Mouse (Mus musculus) MEL (cell line): ENCODE results near the gene Itpr3. TPM values are rescaled to one million over a fixed set of nuclear protein-coding genes. Genes with fewer than 3 reads are reported as not detected.

Experiments
- DNase-seq: peaks from one replicate; pipeline ENCODE4 v3.0.0; 2011; ENCODE audit warnings: low read depth, low spot score
- H3K27ac ChIP-seq: 2 replicates; pipeline ENCODE4 v1.5.1; 2012; ENCODE audit warnings: low read depth, mild to moderate bottlenecking, control low read depth, low read length, moderate library complexity; ENCODE audit not compliant: control insufficient read depth
- H3K27me3 ChIP-seq, 2 experiments: fragments of 150-350 bp in 1 of 2; sonication (generic) in 1 of 2; 2 replicates each; pipeline ENCODE4 v1.6.1; 2012; ENCODE audit warnings: low read length in 2 of 2, mild to moderate bottlenecking in 2 of 2, improper control_type of control experiment in 1 of 2, moderate library complexity in 1 of 2; ENCODE audit not compliant: insufficient read depth in 2 of 2, control insufficient read depth in 1 of 2
- H3K36me3 ChIP-seq, 2 experiments: 2 replicates each; pipeline ENCODE4 v1.6.1; 2012 to 2014; ENCODE audit warnings: low read length in 2 of 2, improper control_type of control experiment in 1 of 2, inconsistent platforms in 1 of 2, mild to moderate bottlenecking in 1 of 2; ENCODE audit not compliant: insufficient read depth in 2 of 2, control insufficient read depth in 1 of 2
- H3K4me1 ChIP-seq, 2 experiments: fragments of 150-350 bp in 1 of 2; sonication (generic) in 1 of 2; 2 replicates each; pipeline ENCODE4 v1.6.1; 2012; ENCODE audit warnings: low read length in 2 of 2, improper control_type of control experiment in 1 of 2, mild to moderate bottlenecking in 1 of 2; ENCODE audit not compliant: insufficient read depth in 2 of 2, control insufficient read depth in 1 of 2
- H3K4me3 ChIP-seq, 2 experiments: fragments of 150-350 bp in 1 of 2; sonication (generic) in 1 of 2; 2 replicates each; pipeline ENCODE4 v1.5.1; 2012; ENCODE audit warnings: low read depth in 2 of 2, low read length in 2 of 2, mild to moderate bottlenecking in 2 of 2, moderate library complexity in 2 of 2, control low read depth in 1 of 2, improper control_type of control experiment in 1 of 2; ENCODE audit not compliant: control insufficient read depth in 1 of 2, insufficient read depth in 1 of 2
- H3K79me2 ChIP-seq: 2 replicates; pipeline ENCODE4 v1.6.1; 2012; ENCODE audit warnings: mild to moderate bottlenecking, low read length, moderate library complexity; ENCODE audit not compliant: control insufficient read depth, poor library complexity, insufficient read depth
- H3K9ac ChIP-seq: 2 replicates; pipeline ENCODE4 v1.6.1; 2012; ENCODE audit warnings: low read depth, mild to moderate bottlenecking, control low read depth, low read length, moderate library complexity; ENCODE audit not compliant: control insufficient read depth, poor library complexity, severe bottlenecking
- H3K9me3 ChIP-seq: fragments of 150-350 bp; sonication (generic); replicated peaks from 2 replicates; pipeline ENCODE4 v1.6.1; 2012; ENCODE audit warnings: mild to moderate bottlenecking, low read length, improper control_type of control experiment, moderate library complexity; ENCODE audit not compliant: insufficient read depth
- BHLHE40 ChIP-seq: IDR thresholded peaks from 2 replicates; pipeline ENCODE4 v1.6.1; 2012; ENCODE audit warnings: low read depth, mild to moderate bottlenecking, inconsistent platforms, low read length, improper control_type of control experiment, borderline replicate concordance
- CHD2 ChIP-seq: IDR thresholded peaks from 2 replicates; pipeline ENCODE4 v1.6.1; 2011; ENCODE audit warnings: low read length, improper control_type of control experiment
- CTCF ChIP-seq, 3 experiments: IDR thresholded peaks in 2 of 3; conservative IDR thresholded peaks in 1 of 3; 2 replicates each; pipeline ENCODE4 v1.5.1; 2011 to 2012; ENCODE audit warnings: low read length in 3 of 3, low read depth in 2 of 3, mild to moderate bottlenecking in 2 of 3, improper control_type of control experiment in 1 of 3, inconsistent platforms in 1 of 3, mixed read lengths in 1 of 3, moderate library complexity in 1 of 3; ENCODE audit not compliant: control insufficient read depth in 1 of 3, insufficient read depth in 1 of 3, poor library complexity in 1 of 3, severe bottlenecking in 1 of 3
- ELF1 ChIP-seq: IDR thresholded peaks from 2 replicates; pipeline ENCODE4 v1.6.1; 2014; ENCODE audit warnings: low read depth, mild to moderate bottlenecking, inconsistent platforms, low read length, improper control_type of control experiment, moderate library complexity
- EP300 ChIP-seq, 2 experiments: IDR thresholded peaks; 2 replicates each; pipeline ENCODE4 v1.6.1; 2011; ENCODE audit warnings: improper control_type of control experiment in 2 of 2, low read length in 2 of 2, low read depth in 1 of 2, mild to moderate bottlenecking in 1 of 2
- ETS1 ChIP-seq: IDR thresholded peaks from 2 replicates; pipeline ENCODE4 v1.6.1; 2012; ENCODE audit warnings: low read depth, mild to moderate bottlenecking, inconsistent platforms, low read length, improper control_type of control experiment, moderate library complexity
- GATA1 ChIP-seq: IDR thresholded peaks from 2 replicates; pipeline ENCODE4 v1.6.1; 2011; ENCODE audit warnings: low read depth, low read length, improper control_type of control experiment
- JUND ChIP-seq: IDR thresholded peaks from 2 replicates; pipeline ENCODE4 v1.6.1; 2011; ENCODE audit warnings: low read depth, mild to moderate bottlenecking, improper control_type of control experiment, low read length
- KAT2A ChIP-seq: conservative IDR thresholded peaks from 2 replicates; pipeline ENCODE4 v1.6.1; 2012; ENCODE audit warnings: low read depth, low read length, improper control_type of control experiment, inconsistent platforms
- MAFK ChIP-seq: IDR thresholded peaks from 2 replicates; pipeline ENCODE4 v1.6.1; 2011; ENCODE audit warnings: low read depth, mild to moderate bottlenecking, low read length, improper control_type of control experiment, borderline replicate concordance
- MAX ChIP-seq: IDR thresholded peaks from 2 replicates; pipeline ENCODE4 v1.6.1; 2011; ENCODE audit warnings: low read length, improper control_type of control experiment
- MYB ChIP-seq: IDR thresholded peaks from 2 replicates; pipeline ENCODE4 v1.6.1; 2011; ENCODE audit warnings: mild to moderate bottlenecking, low read depth, low read length, improper control_type of control experiment
- MYC ChIP-seq: IDR thresholded peaks from 2 replicates; pipeline ENCODE4 v1.6.1; 2011; ENCODE audit warnings: low read depth, mild to moderate bottlenecking, low read length, improper control_type of control experiment, moderate library complexity
- NELFE ChIP-seq: IDR thresholded peaks from 2 replicates; pipeline ENCODE4 v1.6.1; 2011; ENCODE audit warnings: low read depth, low read length, improper control_type of control experiment
- POLR2A ChIP-seq, 2 experiments: IDR thresholded peaks; 2 replicates each; pipeline ENCODE4 v1.6.1; 2011 to 2012; ENCODE audit warnings: low read length in 2 of 2, mild to moderate bottlenecking in 2 of 2, control low read depth in 1 of 2, improper control_type of control experiment in 1 of 2, low read depth in 1 of 2, moderate library complexity in 1 of 2; ENCODE audit not compliant: control insufficient read depth in 1 of 2, insufficient read depth in 1 of 2, poor library complexity in 1 of 2
- POLR2AphosphoS2 ChIP-seq: IDR thresholded peaks from 2 replicates; pipeline ENCODE4 v1.6.1; 2011; ENCODE audit warnings: low read length, improper control_type of control experiment
- POLR2AphosphoS5 ChIP-seq: IDR thresholded peaks from 2 replicates; pipeline ENCODE4 v1.6.1; 2012; ENCODE audit warnings: low read depth, borderline replicate concordance, mild to moderate bottlenecking, inconsistent platforms, low read length, moderate library complexity, mixed read lengths
- RAD21 ChIP-seq: IDR thresholded peaks from 2 replicates; pipeline ENCODE4 v1.6.1; 2011; ENCODE audit warnings: mild to moderate bottlenecking, low read depth, low read length, improper control_type of control experiment
- RCOR1 ChIP-seq: IDR thresholded peaks from 2 replicates; pipeline ENCODE4 v1.6.1; 2012; ENCODE audit warnings: low read depth, mild to moderate bottlenecking, inconsistent platforms, low read length, improper control_type of control experiment
- SIN3A ChIP-seq: IDR thresholded peaks from 2 replicates; pipeline ENCODE4 v1.6.1; 2012; ENCODE audit warnings: low read length, improper control_type of control experiment, inconsistent platforms
- TAL1 ChIP-seq: IDR thresholded peaks from 2 replicates; pipeline ENCODE4 v1.6.1; 2012; ENCODE audit warnings: mild to moderate bottlenecking, inconsistent platforms, low read length, moderate library complexity, mixed read lengths
- TBP ChIP-seq: IDR thresholded peaks from 2 replicates; pipeline ENCODE4 v1.8.0; 2011; ENCODE audit warnings: low read depth, low read length, improper control_type of control experiment
- TCF12 ChIP-seq: IDR thresholded peaks from 2 replicates; pipeline ENCODE4 v1.6.1; 2014; ENCODE audit warnings: low read depth, mild to moderate bottlenecking, inconsistent platforms, low read length, improper control_type of control experiment, moderate library complexity
- UBTF ChIP-seq: IDR thresholded peaks from 2 replicates; pipeline ENCODE4 v1.6.1; 2012; ENCODE audit warnings: low read depth, mild to moderate bottlenecking, inconsistent platforms, low read length, improper control_type of control experiment, moderate library complexity, borderline replicate concordance; ENCODE audit not compliant: insufficient read depth
- USF1 ChIP-seq: IDR thresholded peaks from 2 replicates; pipeline ENCODE4 v1.6.1; 2014; ENCODE audit warnings: low read depth, mild to moderate bottlenecking, inconsistent platforms, low read length, improper control_type of control experiment, moderate library complexity
- USF2 ChIP-seq, 2 experiments: IDR thresholded peaks; 2 replicates each; pipeline ENCODE4 v1.6.1; 2011 to 2012; ENCODE audit warnings: improper control_type of control experiment in 2 of 2, low read length in 2 of 2, borderline replicate concordance in 1 of 2, inconsistent platforms in 1 of 2, low read depth in 1 of 2, mild to moderate bottlenecking in 1 of 2; ENCODE audit not compliant: insufficient read depth in 1 of 2
- ZC3H11A ChIP-seq: IDR thresholded peaks from 2 replicates; pipeline ENCODE4 v1.6.1; 2012; ENCODE audit warnings: low read depth, mild to moderate bottlenecking, inconsistent platforms, low read length, improper control_type of control experiment
- ZKSCAN1 ChIP-seq: IDR thresholded peaks from 2 replicates; pipeline ENCODE4 v1.6.1; 2012; ENCODE audit warnings: low read depth, mild to moderate bottlenecking, inconsistent platforms, low read length, improper control_type of control experiment, moderate library complexity
- ZMIZ1 ChIP-seq: IDR thresholded peaks from 2 replicates; pipeline ENCODE4 v1.6.1; 2012; ENCODE audit warnings: low read depth, mild to moderate bottlenecking, inconsistent platforms, low read length, improper control_type of control experiment, moderate library complexity
- ZNF384 ChIP-seq: IDR thresholded peaks from 2 replicates; pipeline ENCODE4 v1.6.1; 2012; ENCODE audit warnings: low read depth, mild to moderate bottlenecking, inconsistent platforms, low read length, improper control_type of control experiment
- polyA plus RNA-seq, 2 experiments: library from polyadenylated mRNA; stranded (reverse) in 1 of 2; unstranded in 1 of 2; fragments of >175 nt in 1 of 2; fragments of >200 nt in 1 of 2; gene quantifications; 2 replicates each; pipeline versions ENCODE4 v1.2.1 to v1.2.4; 2012; ENCODE audit warnings: low replicate concordance in 2 of 2, low read depth in 1 of 2; ENCODE audit not compliant: insufficient read length in 2 of 2, insufficient read depth in 1 of 2, missing spikeins in 1 of 2
- total RNA-seq: library from RNA; depleted of rRNA; stranded (reverse); fragments of 300-350 nt; gene quantifications from 2 replicates; pipeline ENCODE4 v1.2.3, GENCODE M21; 2012

Itpr3 gene
- total and polyA plus RNA-seq, 3 experiments, result 7.3 to 11.4 TPM; not detected in 1

- peaks cover 0 to 5% of the 10 kb centered on the region in 2 experiments; a peak in 1 of 4 replicates for H3K36me3 ChIP-seq
- H3K9ac ChIP-seq, result peak overlapping the region; percentile 74
- TF ChIP-seq MAX, result no peak
- peak; percentile 50 to 59; a peak in 2 of 4 replicates for TF ChIP-seq POLR2A (IDR thresholded peaks at IDR 0.05; ENCODE audit: control insufficient read depth in 1 of 2, insufficient read depth in 1 of 2, low read depth in 1 of 2, low read length in 2 of 2, poor library complexity in 1 of 2)
- TF ChIP-seq ELF1, result peak; percentile 75
- peak; percentile 32; the same call in 1 of the 2 replicates for TF ChIP-seq SIN3A
- TF ChIP-seq NELFE, result peak; percentile 38; the same call in 1 of the 2 replicates
- no peak for TF ChIP-seq MYC
- no peak for TF ChIP-seq USF1
- no peak for TF ChIP-seq KAT2A
- peak overlapping the region; percentile 64 to 67 for H3K4me3 ChIP-seq
- DNase-seq, result peak; percentile 83
- peaks cover 1% of the 10 kb centered on the region; the same call in 1 of the 2 replicates for H3K79me2 ChIP-seq
- no peak overlapping the region for H3K27ac ChIP-seq
- H3K27me3 ChIP-seq, result no peaks in the 10 kb centered on the region
- no peaks in the 10 kb centered on the region for H3K9me3 ChIP-seq
- H3K4me1 ChIP-seq, result peaks cover 0 to 14% of the 10 kb centered on the region in 2 experiments; a peak in 3 of 4 replicates
Observed at GRCm38 (mm10) chr17:27051514-27051913, 5.6 kb upstream of the Itpr3 start.

DNA sequence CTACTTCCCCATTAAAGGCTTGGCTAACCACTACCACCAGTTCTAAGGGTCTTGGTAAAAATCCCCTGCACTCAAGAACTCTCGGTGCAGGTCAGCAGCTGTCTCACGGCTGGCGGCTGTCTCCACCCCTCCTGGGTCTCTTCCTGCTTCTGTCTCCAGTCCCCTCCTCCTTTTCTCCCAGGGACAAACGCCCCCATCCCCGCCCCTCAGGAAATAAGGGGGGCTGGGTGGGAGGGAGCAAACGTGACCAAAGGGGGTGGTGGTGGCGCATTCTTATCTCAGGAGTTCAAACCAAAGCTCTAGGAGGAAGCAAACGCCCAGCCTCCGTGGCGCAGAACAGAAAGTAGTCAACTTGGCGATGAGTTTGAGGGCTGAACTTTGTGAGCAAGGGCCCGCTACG, 934 bp upstream of the Itpr3 start:
- Histone ChIP-seq H3K36me3 (peaks cover 0 to 9% of the 10 kb centered on the region in 2 experiments; a peak in 2 of 4 replicates), H3K27ac (peak overlapping the region; percentile 73), H3K27me3 (no peaks in the 10 kb centered on the region), H3K4me1 (peaks cover 4 to 17% of the 10 kb centered on the region in 2 experiments), H3K79me2 (peaks cover 6% of the 10 kb centered on the region), H3K4me3 (peak overlapping the region; percentile 56 to 96), H3K9ac (peak overlapping the region; percentile 73), H3K9me3 (no peaks in the 10 kb centered on the region)
- DNase-seq, result peak; percentile 97
- TF ChIP-seq GATA1 (peak; percentile 55; the same call in 1 of the 2 replicates), TCF12 (peak; percentile 59), POLR2AphosphoS2 (no peak), USF2 (IDR thresholded peaks at IDR 0.05; ENCODE audit: borderline replicate concordance in 1 of 2, insufficient read depth in 1 of 2, low read depth in 1 of 2, low read length in 2 of 2) (no peak), MAX (peak; percentile 60; the same call in 1 of the 2 replicates), ZMIZ1 (0 out of 2 replicates have a peak, but pooled peaks have one; percentile 55), TAL1 (no peak), POLR2AphosphoS5 (no peak), CTCF (IDR thresholded peaks at IDR 0.05 in 2 of 3, conservative IDR thresholded peaks at IDR 0.05 in 1 of 3; ENCODE audit: control insufficient read depth in 1 of 3, insufficient read depth in 1 of 3, low read depth in 2 of 3, low read length in 3 of 3, poor library complexity in 1 of 3, severe bottlenecking in 1 of 3) (no peak), ZC3H11A (0 out of 2 replicates have a peak, but pooled peaks have one; percentile 7), ELF1 (peak; percentile 82), KAT2A (no peak), CHD2 (no peak), MAFK (no peak), MYB (no peak), UBTF (no peak), BHLHE40 (peak; percentile 99), MYC (peak; percentile 47), JUND (no peak), RAD21 (no peak), USF1 (peak; percentile 71), ETS1 (peak; percentile 84), RCOR1 (peak; percentile 79; the same call in 1 of the 2 replicates), ZNF384 (no peak), TBP (peak; percentile 25), EP300 (IDR thresholded peaks at IDR 0.05; ENCODE audit: low read depth in 1 of 2, low read length in 2 of 2) (peak in 1 of 2 experiments; percentile 63; a peak in 2 of 4 replicates), ZKSCAN1 (no peak), POLR2A (IDR thresholded peaks at IDR 0.05; ENCODE audit: control insufficient read depth in 1 of 2, insufficient read depth in 1 of 2, low read depth in 1 of 2, low read length in 2 of 2, poor library complexity in 1 of 2) (peak in 1 of 2 experiments; percentile 64; a peak in 2 of 4 replicates)
